Mouse (Mus musculus): ENCODE data around the gene Lgi1. TPM values are rescaled to one million over a fixed set of nuclear protein-coding genes. Genes with fewer than 3 reads are reported as not detected.

Lgi1 gene
- polyA plus RNA-seq, 1 experiment from 2014 or later = 1.6 TPM

GRCm38 (mm10) chr19:38267469-38267868 lies 3.1 kb downstream of the Lgi1 start:
- Histone ChIP-seq H3K9ac (ENCODE audit: low read depth, low read length) (no peak overlapping the region), H3K4me2 (ENCODE audit: low read length) (no peak overlapping the region), H3K9me3 (replicated peaks; ENCODE audit: low read length) (no peaks in the 10 kb centered on the region), H3K27me3 (ENCODE audit: insufficient read depth, low read length) (0 out of 2 replicates have a peak, but pooled peaks cover 4% of the 10 kb centered on the region), H3K27ac (no peak overlapping the region), H3K4me3 (replicated peaks; ENCODE audit: low read depth, low read length) (no peak overlapping the region), H3K4me1 (replicated peaks; ENCODE audit: insufficient read depth, low read length) (no peaks in the 10 kb centered on the region), H3K36me3 (ENCODE audit: insufficient read depth, low read length) (no peaks in the 10 kb centered on the region)
- no peak for TF ChIP-seq CTCF (IDR thresholded peaks at IDR 0.05; ENCODE audit: low read depth)
- 79% methylated on average over 5 of the region's 5 CpGs for WGBS
- ATAC-seq (replicated peaks; ENCODE audit: low FRiP score, low read depth) (no peak), DNase-seq (ENCODE audit: low spot score) (no peak)

DNA sequence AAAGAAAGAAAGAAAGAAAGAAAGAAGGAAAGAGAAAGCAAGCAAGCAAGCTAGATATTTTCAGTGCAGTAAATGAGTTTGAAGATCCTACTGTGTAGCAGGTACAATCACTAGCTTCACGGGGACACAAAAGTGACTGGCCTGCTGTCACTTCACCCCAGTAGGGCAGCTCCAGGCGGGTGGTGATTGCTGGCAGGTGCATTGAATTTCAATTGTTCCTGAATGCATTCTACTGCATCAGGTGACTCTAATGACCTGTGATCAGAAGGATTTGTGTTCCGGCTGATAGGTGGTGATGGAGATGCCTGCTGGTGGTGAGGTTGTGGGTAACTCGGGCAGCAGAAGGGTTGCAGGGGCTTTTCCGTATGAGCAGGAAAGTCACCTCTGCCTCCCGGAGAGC lies 6.7 kb downstream of the Lgi1 start:
- H3K4me3 ChIP-seq (replicated peaks; ENCODE audit: low read depth, low read length) = no peak overlapping the region
- TF ChIP-seq CTCF (IDR thresholded peaks at IDR 0.05; ENCODE audit: low read depth) = no peak
- H3K9me3 ChIP-seq (replicated peaks; ENCODE audit: low read length) = no peaks in the 10 kb centered on the region
- ATAC-seq (replicated peaks; ENCODE audit: low FRiP score, low read depth) (no peak), DNase-seq (ENCODE audit: low spot score) (no peak)
- no peaks in the 10 kb centered on the region for H3K36me3 ChIP-seq (ENCODE audit: insufficient read depth, low read length)
- WGBS = 26% methylated on average over 6 of the region's 6 CpGs
- 0 out of 2 replicates have a peak, but pooled peaks cover 4% of the 10 kb centered on the region for H3K27me3 ChIP-seq (ENCODE audit: insufficient read depth, low read length)
- no peak overlapping the region for H3K4me2 ChIP-seq (ENCODE audit: low read length)
- H3K4me1 ChIP-seq (replicated peaks; ENCODE audit: insufficient read depth, low read length) = no peaks in the 10 kb centered on the region
- H3K9ac ChIP-seq (ENCODE audit: low read depth, low read length) = no peak overlapping the region
- H3K27ac ChIP-seq = no peak overlapping the region

DNA sequence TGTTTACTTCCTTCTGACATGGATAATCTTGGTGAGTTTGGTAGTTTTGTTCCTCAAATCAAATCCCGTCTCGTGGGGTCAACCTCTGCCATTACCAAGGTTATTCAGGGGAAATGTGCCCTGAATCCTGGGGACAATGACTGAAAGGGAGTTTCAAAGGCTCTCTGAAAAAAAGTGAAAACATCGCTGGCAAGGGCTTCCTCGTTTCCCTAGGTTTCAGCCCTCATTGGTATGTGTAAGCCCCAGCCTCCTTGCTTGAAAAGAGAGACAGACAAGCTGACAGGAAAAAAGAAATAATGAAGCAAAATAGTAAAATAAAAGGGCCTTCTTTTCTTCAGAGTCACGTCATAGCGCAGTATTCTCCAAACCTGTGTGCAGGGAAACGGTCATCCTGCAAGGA lies 9.5 kb downstream of the Lgi1 start:
- Histone ChIP-seq H3K27me3 (ENCODE audit: insufficient read depth, low read length) (no peaks in the 10 kb centered on the region), H3K9ac (ENCODE audit: low read depth, low read length) (no peak overlapping the region), H3K36me3 (ENCODE audit: insufficient read depth, low read length) (no peaks in the 10 kb centered on the region), H3K4me1 (replicated peaks; ENCODE audit: insufficient read depth, low read length) (no peaks in the 10 kb centered on the region), H3K4me2 (ENCODE audit: low read length) (no peak overlapping the region), H3K4me3 (replicated peaks; ENCODE audit: low read depth, low read length) (no peak overlapping the region), H3K27ac (no peak overlapping the region), H3K9me3 (replicated peaks; ENCODE audit: low read length) (no peaks in the 10 kb centered on the region)
- TF ChIP-seq CTCF (IDR thresholded peaks at IDR 0.05; ENCODE audit: low read depth) = no peak
- WGBS = 91% methylated on average over 7 of the region's 7 CpGs
- DNase-seq (ENCODE audit: low spot score) (no peak), ATAC-seq (replicated peaks; ENCODE audit: low FRiP score, low read depth) (no peak)

- no peak for TF ChIP-seq CTCF (IDR thresholded peaks at IDR 0.05; ENCODE audit: low read depth)
- Histone ChIP-seq H3K27ac (no peak overlapping the region), H3K4me3 (replicated peaks; ENCODE audit: low read depth, low read length) (no peak overlapping the region), H3K4me1 (replicated peaks; ENCODE audit: insufficient read depth, low read length) (no peaks in the 10 kb centered on the region), H3K4me2 (ENCODE audit: low read length) (no peak overlapping the region), H3K9me3 (replicated peaks; ENCODE audit: low read length) (no peaks in the 10 kb centered on the region), H3K9ac (ENCODE audit: low read depth, low read length) (no peak overlapping the region), H3K27me3 (ENCODE audit: insufficient read depth, low read length) (no peaks in the 10 kb centered on the region), H3K36me3 (ENCODE audit: insufficient read depth, low read length) (no peaks in the 10 kb centered on the region)
- ATAC-seq (replicated peaks; ENCODE audit: low FRiP score, low read depth) (no peak), DNase-seq (ENCODE audit: low spot score) (peak; percentile 14)
- 79% methylated on average over 15 of the region's 15 CpGs for WGBS
Measured at GRCm38 (mm10) chr19:38274747-38275421, 10.5 kb downstream of the Lgi1 start.

- Histone ChIP-seq H3K27me3 (ENCODE audit: insufficient read depth, low read length) (no peaks in the 10 kb centered on the region), H3K4me2 (ENCODE audit: low read length) (no peak overlapping the region), H3K27ac (no peak overlapping the region), H3K4me1 (replicated peaks; ENCODE audit: insufficient read depth, low read length) (no peaks in the 10 kb centered on the region), H3K9me3 (replicated peaks; ENCODE audit: low read length) (no peaks in the 10 kb centered on the region), H3K4me3 (replicated peaks; ENCODE audit: low read depth, low read length) (no peak overlapping the region), H3K9ac (ENCODE audit: low read depth, low read length) (no peak overlapping the region), H3K36me3 (ENCODE audit: insufficient read depth, low read length) (no peaks in the 10 kb centered on the region)
- 87% methylated on average over 4 of the region's 4 CpGs for WGBS
- ATAC-seq (replicated peaks; ENCODE audit: low FRiP score, low read depth) (no peak), DNase-seq (ENCODE audit: low spot score) (no peak)
- TF ChIP-seq CTCF (IDR thresholded peaks at IDR 0.05; ENCODE audit: low read depth) = no peak
Measured at GRCm38 (mm10) chr19:38276226-38276625, 11.9 kb downstream of the Lgi1 start.

DNA sequence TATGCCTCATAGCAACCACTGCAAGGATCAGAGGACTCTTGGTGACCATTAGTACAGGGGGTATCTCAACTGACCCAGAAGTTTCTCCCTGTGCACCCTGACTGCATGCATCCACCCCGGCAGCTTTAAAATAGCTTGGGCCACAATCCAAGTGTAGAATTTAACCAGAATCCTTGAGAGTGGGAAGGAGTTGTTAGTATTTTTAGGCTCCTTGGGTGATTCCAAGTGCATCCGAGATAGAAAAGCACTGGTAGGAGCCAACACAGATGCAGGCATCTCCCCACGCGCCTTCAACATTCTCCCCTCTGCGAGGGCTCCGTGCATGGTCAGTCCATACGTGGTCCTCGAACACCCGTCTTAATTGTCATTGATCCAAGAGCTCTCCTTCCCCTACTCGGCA lies 15.9 kb downstream of the Lgi1 start:
- no peaks in the 10 kb centered on the region for H3K4me1 ChIP-seq (replicated peaks; ENCODE audit: insufficient read depth, low read length)
- H3K27ac ChIP-seq = no peak overlapping the region
- no peaks in the 10 kb centered on the region for H3K27me3 ChIP-seq (ENCODE audit: insufficient read depth, low read length)
- H3K4me2 ChIP-seq (ENCODE audit: low read length) = no peak overlapping the region
- no peaks in the 10 kb centered on the region for H3K36me3 ChIP-seq (ENCODE audit: insufficient read depth, low read length)
- H3K9ac ChIP-seq (ENCODE audit: low read depth, low read length) = no peak overlapping the region
- DNase-seq (ENCODE audit: low spot score) = no peak
- WGBS = 83% methylated on average over 10 of the region's 10 CpGs
- H3K9me3 ChIP-seq (replicated peaks; ENCODE audit: low read length) = no peaks in the 10 kb centered on the region
- ATAC-seq (replicated peaks; ENCODE audit: low FRiP score, low read depth) = no peak
- TF ChIP-seq CTCF (IDR thresholded peaks at IDR 0.05; ENCODE audit: low read depth) = no peak
- H3K4me3 ChIP-seq (replicated peaks; ENCODE audit: low read depth, low read length) = no peak overlapping the region

GRCm38 (mm10) chr19:38282407-38282806 lies 18.1 kb downstream of the Lgi1 start:
- H3K9me3 ChIP-seq (replicated peaks; ENCODE audit: low read length) = no peaks in the 10 kb centered on the region
- H3K4me3 ChIP-seq (replicated peaks; ENCODE audit: low read depth, low read length) = no peak overlapping the region
- ATAC-seq (replicated peaks; ENCODE audit: low FRiP score, low read depth) (no peak), DNase-seq (ENCODE audit: low spot score) (peak; percentile 48)
- no peak overlapping the region for H3K9ac ChIP-seq (ENCODE audit: low read depth, low read length)
- 10% methylated on average over 2 of the region's 2 CpGs for WGBS
- no peak for TF ChIP-seq CTCF (IDR thresholded peaks at IDR 0.05; ENCODE audit: low read depth)
- H3K36me3 ChIP-seq (ENCODE audit: insufficient read depth, low read length) = no peaks in the 10 kb centered on the region
- H3K27ac ChIP-seq = no peak overlapping the region
- no peak overlapping the region for H3K4me2 ChIP-seq (ENCODE audit: low read length)
- H3K27me3 ChIP-seq (ENCODE audit: insufficient read depth, low read length) = no peaks in the 10 kb centered on the region
- no peaks in the 10 kb centered on the region for H3K4me1 ChIP-seq (replicated peaks; ENCODE audit: insufficient read depth, low read length)
